Mouse (Mus musculus): Measurements from ENCODE around the gene Wrap53. TPM values are rescaled to one million over a fixed set of nuclear protein-coding genes. Genes with fewer than 3 reads are reported as not detected.
"Not testable (repeated sequence)": the region's sequence is repeated elsewhere in the genome, so short reads cannot be mapped to it uniquely, and the experiment has no call there.

The Wrap53 gene
- 24.3 and 27.1 TPM in 2 replicates for polyA plus RNA-seq (2016; fragmentation: Nextera tagmentation; extraction: Ambion mirVana)

- peaks cover 74% of the 10 kb centered on the region for H3K4me1 ChIP-seq
- ATAC-seq, result peak; percentile 55
- no peaks in the 10 kb centered on the region for H3K9me3 ChIP-seq (replicated peaks)
- peak within 1 kb of the TSS; percentile 86 for H3K4me3 ChIP-seq
- H3K9ac ChIP-seq, result peak within 1 kb of the TSS; percentile 89
- WGBS (ENCODE audit: insufficient replicate concordance), result under 1% methylated on average over 13 of the region's 13 CpGs
- peak within 1 kb of the TSS; percentile 95 for H3K27ac ChIP-seq
- H3K4me2 ChIP-seq, result peak within 1 kb of the TSS; percentile 96
- H3K36me3 ChIP-seq, result peaks cover 43% of the 10 kb centered on the region
- no peaks in the 10 kb centered on the region for H3K27me3 ChIP-seq (replicated peaks)
Measured at GRCm38 (mm10) chr11:69580091-69580514, at the start of gene Wrap53, which contains the start of gene Trp53. Gene Wrap53 (minus strand): TSS chr11:69580255. Gene Trp53 (plus strand): TSS chr11:69580359.

GRCm38 (mm10) chr11:69629802-69630201, 49.7 kb upstream of the Wrap53 start:
- no peak overlapping the region for H3K4me3 ChIP-seq
- H3K27ac ChIP-seq, result no peak overlapping the region
- no peaks in the 10 kb centered on the region for H3K9me3 ChIP-seq (replicated peaks)
- WGBS (ENCODE audit: insufficient replicate concordance), result 63% methylated on average over 1 of the region's 1 CpGs
- no peak overlapping the region for H3K4me2 ChIP-seq
- ATAC-seq, result no peak
- no peaks in the 10 kb centered on the region for H3K36me3 ChIP-seq
- H3K27me3 ChIP-seq (replicated peaks), result no peaks in the 10 kb centered on the region
- no peak overlapping the region for H3K9ac ChIP-seq
- peaks cover 26% of the 10 kb centered on the region for H3K4me1 ChIP-seq

GRCm38 (mm10) chr11:69628286-69628685, 48.2 kb upstream of the Wrap53 start:
- Histone ChIP-seq H3K36me3 (no peaks in the 10 kb centered on the region), H3K27ac (no peak overlapping the region), H3K9ac (no peak overlapping the region), H3K4me1 (peaks cover 16% of the 10 kb centered on the region), H3K4me3 (no peak overlapping the region), H3K27me3 (replicated peaks) (no peaks in the 10 kb centered on the region), H3K9me3 (replicated peaks) (no peaks in the 10 kb centered on the region), H3K4me2 (no peak overlapping the region)
- ATAC-seq, result no peak
- 31% methylated on average over 6 of the region's 6 CpGs for WGBS (ENCODE audit: insufficient replicate concordance)

- not testable (repeated sequence) for H3K27ac ChIP-seq
Measured at GRCm38 (mm10) chr11:69624339-69624738, 44.3 kb upstream of the Wrap53 start.

GRCm38 (mm10) chr11:69623006-69623405, 43.0 kb upstream of the Wrap53 start:
- WGBS (ENCODE audit: insufficient replicate concordance), result 65% methylated on average over 4 of the region's 4 CpGs
- Histone ChIP-seq H3K36me3 (no peaks in the 10 kb centered on the region), H3K9me3 (replicated peaks) (no peaks in the 10 kb centered on the region), H3K4me2 (peak overlapping the region; percentile 77), H3K4me3 (0 out of 2 replicates have a peak overlapping the region, but pooled peaks have one; percentile 62), H3K27ac (no peak overlapping the region), H3K4me1 (peaks cover 42% of the 10 kb centered on the region), H3K9ac (no peak overlapping the region), H3K27me3 (replicated peaks) (peaks cover under 1% of the 10 kb centered on the region; the same call in 1 of the 2 replicates)
- no peak for ATAC-seq

More at GRCm38 (mm10) chr11:69624339-69624738, 44.3 kb upstream of the Wrap53 start:
- not testable (repeated sequence) for H3K9ac ChIP-seq; H3K36me3 ChIP-seq; H3K4me3 ChIP-seq; H3K9me3 ChIP-seq (replicated peaks); H3K4me2 ChIP-seq; ATAC-seq; H3K27me3 ChIP-seq (replicated peaks)
- WGBS (ENCODE audit: insufficient replicate concordance), result 73% methylated on average over 2 of the region's 2 CpGs
- H3K4me1 ChIP-seq, result peaks cover 41% of the 10 kb centered on the region

- ATAC-seq, result no peak
- H3K9me3 ChIP-seq (replicated peaks), result no peaks in the 10 kb centered on the region
- WGBS (ENCODE audit: insufficient replicate concordance), result 45% methylated on average over 6 of the region's 6 CpGs
- peak overlapping the region; percentile 51 for H3K27ac ChIP-seq
- no peaks in the 10 kb centered on the region for H3K36me3 ChIP-seq
- peak overlapping the region; percentile 62 for H3K4me3 ChIP-seq
- H3K4me2 ChIP-seq, result peak overlapping the region; percentile 77
- peaks cover 48% of the 10 kb centered on the region for H3K4me1 ChIP-seq
- peaks cover 4% of the 10 kb centered on the region; the same call in 1 of the 2 replicates for H3K27me3 ChIP-seq (replicated peaks)
- H3K9ac ChIP-seq, result peak overlapping the region; percentile 70
Measured at GRCm38 (mm10) chr11:69622406-69622805, 42.4 kb upstream of the Wrap53 start.

- H3K4me3 ChIP-seq, result peak within 1 kb of the TSS; percentile 62
- H3K36me3 ChIP-seq, result no peaks in the 10 kb centered on the region
- H3K27me3 ChIP-seq (replicated peaks), result peaks cover 10% of the 10 kb centered on the region
- WGBS (ENCODE audit: insufficient replicate concordance), result 4% methylated on average over 20 of the region's 20 CpGs
- peak; percentile 59; the same call in 1 of the 2 replicates for ATAC-seq
- H3K27ac ChIP-seq, result peak within 1 kb of the TSS; percentile 81
- peak within 1 kb of the TSS; percentile 70 for H3K9ac ChIP-seq
- H3K4me1 ChIP-seq, result peaks cover 51% of the 10 kb centered on the region
- peak within 1 kb of the TSS; percentile 77 for H3K4me2 ChIP-seq
- H3K9me3 ChIP-seq (replicated peaks), result no peaks in the 10 kb centered on the region
Measured at GRCm38 (mm10) chr11:69621571-69622268, 41.7 kb upstream of the Wrap53 start, which contains the start of gene Sat2. Gene Sat2 (plus strand): TSS chr11:69622024.

- Histone ChIP-seq H3K4me2 (peak overlapping the region; percentile 77), H3K27ac (peak overlapping the region; percentile 81), H3K9me3 (replicated peaks) (no peaks in the 10 kb centered on the region), H3K4me1 (peaks cover 54% of the 10 kb centered on the region), H3K27me3 (replicated peaks) (peaks cover 20% of the 10 kb centered on the region), H3K9ac (peak overlapping the region; percentile 70; the same call in 1 of the 2 replicates), H3K36me3 (no peaks in the 10 kb centered on the region), H3K4me3 (no peak overlapping the region)
- peak; percentile 65 for ATAC-seq
- 49% methylated on average over 7 of the region's 7 CpGs for WGBS (ENCODE audit: insufficient replicate concordance)
Measured at GRCm38 (mm10) chr11:69620394-69621081, 40.5 kb upstream of the Wrap53 start.

- Histone ChIP-seq H3K9ac (0 out of 2 replicates have a peak within 1 kb of the TSS, but pooled peaks have one; percentile 22), H3K27me3 (replicated peaks) (peaks cover 30% of the 10 kb centered on the region), H3K4me1 (peaks cover 65% of the 10 kb centered on the region), H3K4me3 (peak within 1 kb of the TSS; percentile 6; the same call in 1 of the 2 replicates), H3K27ac (peak within 1 kb of the TSS; percentile 58), H3K9me3 (replicated peaks) (no peaks in the 10 kb centered on the region), H3K4me2 (peak within 1 kb of the TSS; percentile 43), H3K36me3 (no peaks in the 10 kb centered on the region)
- peak; percentile 33 for ATAC-seq
- 36% methylated on average over 5 of the region's 5 CpGs for WGBS (ENCODE audit: insufficient replicate concordance)
Measured at GRCm38 (mm10) chr11:69617805-69618204, 37.8 kb upstream of the Wrap53 start, which contains the start of gene Shbg. Gene Shbg (minus strand): TSS chr11:69617905.

- H3K4me3 ChIP-seq, result peak overlapping the region; percentile 6; the same call in 1 of the 2 replicates
- WGBS (ENCODE audit: insufficient replicate concordance), result 43% methylated on average over 10 of the region's 10 CpGs
- ATAC-seq, result no peak
- peaks cover 62% of the 10 kb centered on the region for H3K4me1 ChIP-seq
- H3K9me3 ChIP-seq (replicated peaks), result no peaks in the 10 kb centered on the region
- peak overlapping the region; percentile 43 for H3K4me2 ChIP-seq
- no peak overlapping the region for H3K27ac ChIP-seq
- H3K36me3 ChIP-seq, result no peaks in the 10 kb centered on the region
- peaks cover 30% of the 10 kb centered on the region for H3K27me3 ChIP-seq (replicated peaks)
- 0 out of 2 replicates have a peak overlapping the region, but pooled peaks have one; percentile 22 for H3K9ac ChIP-seq
Measured at GRCm38 (mm10) chr11:69616781-69617180, 36.7 kb upstream of the Wrap53 start.

GRCm38 (mm10) chr11:69614257-69614588, 34.2 kb upstream of the Wrap53 start:
- peaks cover 30% of the 10 kb centered on the region for H3K27me3 ChIP-seq (replicated peaks)
- H3K9ac ChIP-seq, result peak overlapping the region; percentile 1
- H3K9me3 ChIP-seq (replicated peaks); H3K36me3 ChIP-seq; H3K27ac ChIP-seq; ATAC-seq: not testable (repeated sequence)
- peaks cover 59% of the 10 kb centered on the region for H3K4me1 ChIP-seq
- 38% methylated on average over 11 of the region's 11 CpGs for WGBS (ENCODE audit: insufficient replicate concordance)
- peak overlapping the region; percentile 85 for H3K4me2 ChIP-seq
- peak overlapping the region; percentile 57 for H3K4me3 ChIP-seq
